Mouse (Mus musculus): ENCODE results near the gene Def6. TPM values are rescaled to one million over a fixed set of nuclear protein-coding genes. Genes with fewer than 3 reads are reported as not detected.

The Def6 gene
- 1 to 10 TPM; 2.6 TPM for total RNA-seq (2021)

DNA sequence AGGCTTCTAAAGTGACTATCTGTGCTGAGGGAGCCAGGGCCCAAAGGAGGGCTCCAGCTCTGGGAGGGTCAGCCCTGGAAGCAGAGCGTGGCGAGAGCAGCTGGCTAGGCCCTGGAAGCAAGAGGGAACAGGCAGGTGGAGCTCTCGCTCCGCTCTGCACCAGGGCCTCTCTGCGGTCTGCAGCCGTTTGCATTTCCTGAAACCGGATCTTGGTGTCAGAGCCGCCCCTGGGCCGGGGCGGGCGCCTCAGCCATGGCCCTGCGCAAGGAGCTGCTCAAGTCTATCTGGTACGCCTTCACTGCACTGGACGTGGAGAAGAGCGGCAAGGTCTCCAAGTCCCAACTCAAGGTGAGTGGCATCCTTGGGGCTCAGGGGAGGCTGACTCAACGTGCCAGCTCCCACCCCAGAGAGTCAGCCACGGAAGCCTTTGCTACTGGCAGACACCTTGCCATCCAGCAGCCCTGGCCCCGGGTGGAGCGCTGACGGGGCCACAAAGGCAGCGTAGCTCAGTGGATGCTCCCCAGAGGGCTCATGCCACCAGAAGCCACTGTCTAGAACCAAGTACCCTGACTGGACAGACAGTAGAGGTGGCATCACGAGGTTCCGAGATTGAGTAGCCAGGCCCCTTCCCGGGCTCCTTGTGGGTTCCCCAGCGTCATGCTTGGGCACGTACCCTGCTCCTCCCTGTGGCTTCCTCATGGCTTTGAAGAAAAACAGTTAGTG, at the start of gene Def6:
Gene Def6 (plus strand): TSS at position 188 of the 723 bp plus-strand sequence.
- intact Hi-C loops (cut with DNase I), result no loop called here
- peak; percentile 25 to 34 for DNase-seq (ENCODE audit: low spot score in 2 of 2)

DNA sequence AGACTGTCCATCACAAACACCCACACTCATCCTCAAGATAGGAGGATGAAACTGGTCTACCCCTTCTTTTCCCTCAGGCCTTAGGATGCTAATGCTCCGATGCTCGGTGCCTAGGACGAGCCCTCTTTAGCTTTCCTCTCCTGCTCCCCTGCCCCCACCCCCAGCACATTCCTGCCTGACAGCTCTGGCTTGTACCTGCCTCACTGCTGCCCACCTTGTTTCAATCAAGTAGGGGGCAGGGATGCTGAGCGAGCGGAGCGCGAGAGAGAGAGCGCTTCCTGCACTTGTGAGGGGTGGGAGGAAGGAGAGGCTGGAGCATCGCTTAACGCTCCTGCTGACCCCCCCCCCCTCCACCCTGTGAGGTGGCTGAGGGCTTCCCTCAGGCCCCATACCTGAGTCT, 47.2 kb upstream of the Def6 start:
- intact Hi-C loops (cut with DNase I), result loop anchor here (5.0 to 10.0 kb wide), 2 partner anchors 58 to 166 kb away; no protein-coding TSS in a partner anchor

GRCm38 (mm10) chr17:28161310-28161881, 46.2 kb upstream of the Def6 start:
- intact Hi-C loops (cut with DNase I), result loop anchor here (5.0 to 10.0 kb wide), 2 partner anchors 59 to 167 kb away; no protein-coding TSS in a partner anchor
- DNase-seq (ENCODE audit: low spot score in 2 of 2), result no peak

More for the DNA sequence above, 47.2 kb upstream of the Def6 start:
- no peak for DNase-seq (ENCODE audit: low spot score in 2 of 2)

DNA sequence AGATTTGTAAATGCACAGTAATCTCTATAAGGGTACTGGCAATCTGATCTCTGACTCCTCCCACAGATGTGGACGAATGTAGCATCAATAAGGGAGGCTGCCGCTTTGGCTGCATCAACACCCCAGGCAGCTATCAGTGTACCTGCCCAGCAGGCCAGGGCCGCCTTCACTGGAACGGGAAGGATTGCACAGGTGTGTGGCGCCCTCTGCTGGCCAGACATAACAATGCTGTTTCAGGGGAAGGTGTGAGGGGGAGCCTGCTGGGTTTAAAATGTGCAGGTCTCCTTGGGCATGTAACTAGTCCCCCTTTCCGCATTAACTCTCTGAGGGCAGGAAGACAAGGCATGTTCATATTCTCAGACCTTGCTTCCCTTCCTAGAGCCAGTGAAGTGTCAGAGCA, 43.9 kb upstream of the Def6 start:
- intact Hi-C loops (cut with DNase I), result loop anchor here (1.0 to 10.0 kb wide), 3 partner anchors 61 to 169 kb away; no protein-coding TSS in a partner anchor

DNA sequence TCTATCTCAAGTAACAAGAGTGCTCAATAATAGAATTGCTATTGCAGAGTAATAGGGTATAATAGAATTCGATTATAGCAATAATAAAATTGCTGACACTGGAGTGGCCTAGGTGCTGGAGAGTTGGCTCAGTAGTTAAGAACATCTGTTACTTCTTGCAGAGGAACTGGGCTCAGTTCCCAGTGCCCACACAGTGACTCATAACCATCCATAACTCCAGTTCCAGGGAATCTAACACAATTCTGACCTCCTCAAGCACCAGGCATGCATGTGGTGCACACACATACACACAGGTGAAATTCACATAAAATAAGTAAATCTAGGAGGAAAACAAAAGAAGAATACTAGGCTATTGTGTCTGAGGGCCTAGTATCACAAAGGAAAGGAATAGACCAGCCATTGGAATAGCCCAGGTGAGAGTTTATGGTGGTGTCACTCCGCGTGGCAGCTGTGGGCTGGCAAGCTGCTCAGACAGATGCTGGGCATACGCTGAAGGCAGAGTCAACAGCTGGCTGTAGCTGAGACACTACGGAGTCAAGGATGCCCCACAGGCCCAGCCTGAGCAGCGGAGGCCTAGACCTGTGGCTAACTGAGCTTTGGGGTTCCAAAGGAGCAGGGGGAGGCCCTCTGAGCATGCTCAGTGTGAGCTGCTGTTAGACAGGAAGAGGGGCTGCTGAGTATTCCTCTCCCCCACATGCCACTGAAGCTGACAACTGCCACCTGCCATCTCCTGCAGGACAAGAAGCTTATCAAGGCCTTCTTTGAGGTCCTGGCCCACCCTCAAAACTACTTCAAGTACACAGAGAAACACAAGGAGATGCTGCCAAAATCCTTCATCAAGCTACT, 36.9 kb upstream of the Def6 start:
- DNase-seq (ENCODE audit: low spot score in 2 of 2), result no peak
- intact Hi-C loops (cut with DNase I), result no loop called here

More for the DNA sequence above, 43.9 kb upstream of the Def6 start:
- DNase-seq (ENCODE audit: low spot score in 2 of 2), result peak; percentile 73 to 79

GRCm38 (mm10) chr17:28172690-28173089, 34.9 kb upstream of the Def6 start:
- intact Hi-C loops (cut with DNase I), result no loop called here
- no peak for DNase-seq (ENCODE audit: low spot score in 2 of 2)

DNA sequence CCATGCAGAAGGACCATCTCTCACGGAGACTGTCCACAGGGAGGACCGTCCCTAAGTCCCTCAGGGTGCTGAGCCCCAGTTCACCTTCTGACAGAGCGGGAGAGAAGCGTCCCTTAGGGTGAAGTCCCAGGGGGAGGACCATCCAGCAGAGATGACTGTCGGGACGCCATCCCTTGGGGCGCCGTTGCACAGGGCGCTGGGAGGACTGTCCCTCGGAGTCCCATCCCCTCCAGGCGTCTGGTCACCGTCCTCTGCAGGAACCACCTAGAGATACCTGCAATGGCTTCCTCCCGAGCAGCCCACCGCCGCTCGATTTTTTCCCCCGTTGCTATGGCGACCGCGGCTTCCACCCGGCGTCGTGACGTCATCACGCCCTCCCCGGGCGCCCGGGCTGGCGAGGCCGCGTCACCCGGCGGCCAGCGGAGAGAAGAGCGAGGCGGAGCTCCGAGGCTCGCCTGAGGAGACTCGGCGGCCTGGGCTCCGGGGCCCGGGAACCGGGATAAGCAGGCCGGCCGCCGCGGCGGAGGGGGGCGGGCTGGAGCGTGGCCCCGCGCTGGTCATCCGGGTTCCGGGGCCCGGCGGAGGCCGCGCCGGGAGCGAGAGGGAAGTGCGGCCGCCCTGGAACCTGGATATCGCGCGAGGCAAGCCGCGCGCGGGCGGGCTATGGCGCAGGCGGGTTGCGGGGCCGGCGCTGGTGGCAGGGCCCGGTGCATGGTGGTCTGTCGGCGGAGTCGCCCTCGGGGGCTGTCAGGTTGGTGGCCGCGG, 30.6 kb upstream of the Def6 start, which contains the start of gene Zfp523:
Gene Zfp523 (plus strand): TSS at position 355 of the 765 bp plus-strand sequence.
- intact Hi-C loops (cut with DNase I), result no loop called here
- peak; percentile 92 for DNase-seq (ENCODE audit: low spot score in 2 of 2)

DNA sequence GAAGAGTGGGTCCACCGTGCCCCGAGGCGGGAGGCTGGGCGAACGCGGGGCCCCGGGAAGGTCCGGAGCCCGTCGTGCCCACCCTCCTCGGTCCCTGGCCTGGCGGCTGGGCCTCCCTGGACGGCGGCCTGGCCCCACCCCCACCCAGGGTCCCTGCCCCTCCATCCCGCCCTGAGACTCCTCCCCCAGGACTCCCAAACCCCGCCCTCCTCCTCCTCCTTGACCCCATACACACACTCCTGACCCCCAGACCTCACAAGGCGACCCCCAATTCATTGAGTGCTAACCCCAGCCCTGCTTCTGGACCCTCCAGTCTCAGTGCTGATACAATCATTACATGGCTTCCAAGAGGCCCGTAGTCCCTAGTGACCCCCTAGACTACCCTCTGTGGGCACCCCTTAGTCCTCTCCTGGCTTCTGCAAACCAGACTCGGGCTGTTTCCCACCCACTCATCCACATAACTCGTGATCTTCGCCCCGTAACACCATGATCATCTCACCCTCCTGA, 30.0 kb upstream of the Def6 start:
- no peak for DNase-seq (ENCODE audit: low spot score in 2 of 2)
- intact Hi-C loops (cut with DNase I), result no loop called here

DNA sequence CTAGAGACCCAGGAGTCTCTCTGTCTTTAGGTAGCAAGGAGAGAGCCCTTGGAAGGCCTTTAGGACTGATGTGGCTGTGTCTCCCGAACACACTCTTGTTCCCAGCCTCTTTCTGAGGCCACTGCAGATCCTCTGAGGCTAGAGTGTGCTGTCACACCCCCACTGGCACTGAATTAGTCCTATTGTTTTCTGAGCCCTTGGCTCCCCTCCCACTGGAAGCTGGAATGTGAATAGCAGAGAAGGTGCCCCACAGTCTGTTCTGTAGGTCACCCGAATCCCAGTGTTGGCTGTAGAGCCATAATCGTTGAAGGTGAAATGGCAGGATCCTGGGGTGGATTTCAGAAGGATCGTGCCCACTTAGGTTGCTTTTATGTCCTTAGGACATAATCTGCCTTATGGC, 27.2 kb upstream of the Def6 start:
- no peak for DNase-seq (ENCODE audit: low spot score in 2 of 2)

GRCm38 (mm10) chr17:28180783-28181544, 26.6 kb upstream of the Def6 start:
- intact Hi-C loops (cut with DNase I), result no loop called here
- DNase-seq (ENCODE audit: low spot score in 2 of 2), result no peak

More for the DNA sequence above, 27.2 kb upstream of the Def6 start:
- intact Hi-C loops (cut with DNase I), result no loop called here

DNA sequence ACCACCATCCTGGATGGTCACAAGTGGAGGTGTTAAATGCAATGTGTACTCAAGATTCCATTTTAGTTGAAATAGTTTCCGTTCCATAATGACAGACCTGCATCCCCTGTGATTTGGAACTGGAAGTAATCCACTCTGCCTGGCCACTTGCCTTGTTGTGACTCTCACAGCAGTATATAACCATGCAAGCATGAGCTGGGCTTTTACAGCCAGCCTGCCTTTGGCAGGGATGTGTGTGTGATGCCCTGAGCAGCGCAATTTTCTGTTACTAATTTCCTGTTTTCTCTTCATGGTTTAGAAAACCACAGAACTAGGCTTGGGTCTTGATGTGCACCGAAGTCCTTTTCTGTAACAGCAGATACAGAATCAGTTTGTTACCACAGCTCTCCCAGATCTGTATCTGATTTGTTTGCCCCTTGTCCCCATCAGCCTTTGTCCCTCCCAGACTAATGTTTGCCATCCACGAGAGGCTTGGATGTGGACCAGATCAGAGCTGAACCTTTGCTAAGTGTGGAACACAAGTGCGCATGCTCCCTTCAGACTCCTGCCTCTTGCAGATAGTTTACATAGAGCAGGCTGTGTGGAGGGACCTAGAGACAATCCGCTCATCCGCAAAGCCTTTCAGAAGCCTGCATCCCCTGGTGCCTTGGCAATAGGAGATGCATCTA, 22.5 kb upstream of the Def6 start:
- no peak for DNase-seq (ENCODE audit: low spot score in 2 of 2)
- intact Hi-C loops (cut with DNase I), result no loop called here

DNA sequence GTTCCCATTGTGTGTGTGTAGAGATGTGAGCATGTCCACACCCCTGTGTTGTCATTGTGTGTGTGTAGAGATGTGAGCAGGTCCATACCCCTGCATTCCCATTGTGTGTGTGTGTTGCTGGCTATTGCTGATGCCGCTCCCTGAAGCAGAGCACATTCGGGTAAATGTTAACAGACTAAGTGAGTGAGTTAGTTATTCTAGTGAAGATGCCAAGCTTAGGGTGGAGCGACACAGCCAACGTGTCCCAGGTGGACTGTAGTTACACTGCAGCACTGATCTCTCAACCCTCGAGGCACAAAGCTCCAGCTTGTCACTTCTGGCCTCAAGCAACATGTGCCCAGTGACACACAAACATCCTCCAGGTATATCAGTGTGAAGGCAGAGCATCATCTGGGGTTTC, 19.3 kb upstream of the Def6 start:
- no peak for DNase-seq (ENCODE audit: low spot score in 2 of 2)
- intact Hi-C loops (cut with DNase I), result no loop called here

GRCm38 (mm10) chr17:28192754-28193153, 14.8 kb upstream of the Def6 start:
- DNase-seq (ENCODE audit: low spot score in 2 of 2), result no peak
- intact Hi-C loops (cut with DNase I), result no loop called here

GRCm38 (mm10) chr17:28193559-28193958, 14.0 kb upstream of the Def6 start:
- intact Hi-C loops (cut with DNase I), result no loop called here
- no peak for DNase-seq (ENCODE audit: low spot score in 2 of 2)

GRCm38 (mm10) chr17:28195033-28195432, 12.5 kb upstream of the Def6 start:
- no peak for DNase-seq (ENCODE audit: low spot score in 2 of 2)
- intact Hi-C loops (cut with DNase I), result no loop called here

DNA sequence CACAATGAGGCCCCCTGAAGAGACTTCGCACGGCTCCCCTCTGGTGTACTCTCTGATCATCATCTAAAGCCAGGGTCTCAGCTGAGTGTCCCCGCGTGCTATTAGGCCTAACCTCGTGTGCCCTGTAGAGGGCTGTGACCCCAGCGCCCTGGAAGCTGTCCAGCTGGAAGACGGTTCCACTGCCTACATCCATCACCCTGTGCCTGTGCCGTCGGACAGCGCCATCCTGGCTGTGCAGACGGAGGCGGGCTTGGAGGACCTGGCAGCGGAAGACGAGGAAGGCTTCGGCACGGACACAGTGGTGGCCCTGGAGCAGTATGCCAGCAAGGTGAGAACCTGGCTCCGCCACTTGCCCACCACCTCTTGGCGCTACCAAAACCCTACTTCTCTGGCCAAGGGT, 9.9 kb upstream of the Def6 start:
- no peak for DNase-seq (ENCODE audit: low spot score in 2 of 2)
- intact Hi-C loops (cut with DNase I), result no loop called here

DNA sequence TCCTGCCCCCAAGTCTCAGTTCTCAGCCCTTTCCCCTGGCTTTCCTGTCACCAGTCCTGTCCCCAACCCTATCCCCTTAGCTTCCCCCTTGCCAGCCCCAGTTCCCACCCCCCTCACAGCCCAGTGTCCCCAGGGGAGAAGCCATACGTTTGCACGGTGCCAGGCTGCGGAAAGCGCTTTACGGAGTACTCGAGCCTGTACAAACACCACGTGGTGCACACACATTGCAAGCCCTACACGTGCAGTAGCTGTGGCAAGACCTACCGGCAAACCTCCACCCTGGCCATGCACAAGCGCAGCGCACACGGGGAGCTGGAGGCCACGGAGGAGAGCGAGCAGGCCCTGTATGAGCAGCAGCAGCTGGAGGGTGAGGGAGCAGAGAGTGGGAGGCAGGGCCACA, 5.6 kb upstream of the Def6 start:
- intact Hi-C loops (cut with DNase I), result no loop called here
- no peak for DNase-seq (ENCODE audit: low spot score in 2 of 2)

Data from left cerebral cortex, postnatal 36 days (tissue).